Mouse (Mus musculus) MEL (cell line): ENCODE measurements around the gene Phlda2. TPM values are rescaled to one million over a fixed set of nuclear protein-coding genes. Genes with fewer than 3 reads are reported as not detected.

Experiments used
- DNase-seq: peaks from one replicate; pipeline ENCODE4 v3.0.0; 2011; ENCODE audit warnings: low read depth, low spot score
- H3K27ac ChIP-seq: 2 replicates; pipeline ENCODE4 v1.5.1; 2012; ENCODE audit warnings: low read depth, mild to moderate bottlenecking, control low read depth, low read length, moderate library complexity; ENCODE audit not compliant: control insufficient read depth
- H3K27me3 ChIP-seq, 2 experiments: fragments of 150-350 bp in 1 of 2; sonication (generic) in 1 of 2; 2 replicates each; pipeline ENCODE4 v1.6.1; 2012; ENCODE audit warnings: low read length in 2 of 2, mild to moderate bottlenecking in 2 of 2, improper control_type of control experiment in 1 of 2, moderate library complexity in 1 of 2; ENCODE audit not compliant: insufficient read depth in 2 of 2, control insufficient read depth in 1 of 2
- H3K36me3 ChIP-seq, 2 experiments: 2 replicates each; pipeline ENCODE4 v1.6.1; 2012 to 2014; ENCODE audit warnings: low read length in 2 of 2, improper control_type of control experiment in 1 of 2, inconsistent platforms in 1 of 2, mild to moderate bottlenecking in 1 of 2; ENCODE audit not compliant: insufficient read depth in 2 of 2, control insufficient read depth in 1 of 2
- H3K4me1 ChIP-seq, 2 experiments: fragments of 150-350 bp in 1 of 2; sonication (generic) in 1 of 2; 2 replicates each; pipeline ENCODE4 v1.6.1; 2012; ENCODE audit warnings: low read length in 2 of 2, improper control_type of control experiment in 1 of 2, mild to moderate bottlenecking in 1 of 2; ENCODE audit not compliant: insufficient read depth in 2 of 2, control insufficient read depth in 1 of 2
- H3K4me3 ChIP-seq, 2 experiments: fragments of 150-350 bp in 1 of 2; sonication (generic) in 1 of 2; 2 replicates each; pipeline ENCODE4 v1.5.1; 2012; ENCODE audit warnings: low read depth in 2 of 2, low read length in 2 of 2, mild to moderate bottlenecking in 2 of 2, moderate library complexity in 2 of 2, control low read depth in 1 of 2, improper control_type of control experiment in 1 of 2; ENCODE audit not compliant: control insufficient read depth in 1 of 2, insufficient read depth in 1 of 2
- H3K79me2 ChIP-seq: 2 replicates; pipeline ENCODE4 v1.6.1; 2012; ENCODE audit warnings: mild to moderate bottlenecking, low read length, moderate library complexity; ENCODE audit not compliant: control insufficient read depth, poor library complexity, insufficient read depth
- H3K9ac ChIP-seq: 2 replicates; pipeline ENCODE4 v1.6.1; 2012; ENCODE audit warnings: low read depth, mild to moderate bottlenecking, control low read depth, low read length, moderate library complexity; ENCODE audit not compliant: control insufficient read depth, poor library complexity, severe bottlenecking
- H3K9me3 ChIP-seq: fragments of 150-350 bp; sonication (generic); replicated peaks from 2 replicates; pipeline ENCODE4 v1.6.1; 2012; ENCODE audit warnings: mild to moderate bottlenecking, low read length, improper control_type of control experiment, moderate library complexity; ENCODE audit not compliant: insufficient read depth
- BHLHE40 ChIP-seq: IDR thresholded peaks from 2 replicates; pipeline ENCODE4 v1.6.1; 2012; ENCODE audit warnings: low read depth, mild to moderate bottlenecking, inconsistent platforms, low read length, improper control_type of control experiment, borderline replicate concordance
- CHD1 ChIP-seq: IDR thresholded peaks from 2 replicates; pipeline ENCODE4 v1.6.1; 2012; ENCODE audit warnings: low read depth, mild to moderate bottlenecking, inconsistent platforms, low read length, improper control_type of control experiment
- CTCF ChIP-seq, 3 experiments: IDR thresholded peaks in 2 of 3; conservative IDR thresholded peaks in 1 of 3; 2 replicates each; pipeline ENCODE4 v1.5.1; 2011 to 2012; ENCODE audit warnings: low read length in 3 of 3, low read depth in 2 of 3, mild to moderate bottlenecking in 2 of 3, improper control_type of control experiment in 1 of 3, inconsistent platforms in 1 of 3, mixed read lengths in 1 of 3, moderate library complexity in 1 of 3; ENCODE audit not compliant: control insufficient read depth in 1 of 3, insufficient read depth in 1 of 3, poor library complexity in 1 of 3, severe bottlenecking in 1 of 3
- ETS1 ChIP-seq: IDR thresholded peaks from 2 replicates; pipeline ENCODE4 v1.6.1; 2012; ENCODE audit warnings: low read depth, mild to moderate bottlenecking, inconsistent platforms, low read length, improper control_type of control experiment, moderate library complexity
- KAT2A ChIP-seq: conservative IDR thresholded peaks from 2 replicates; pipeline ENCODE4 v1.6.1; 2012; ENCODE audit warnings: low read depth, low read length, improper control_type of control experiment, inconsistent platforms
- MAFK ChIP-seq: IDR thresholded peaks from 2 replicates; pipeline ENCODE4 v1.6.1; 2011; ENCODE audit warnings: low read depth, mild to moderate bottlenecking, low read length, improper control_type of control experiment, borderline replicate concordance
- MAZ ChIP-seq: IDR thresholded peaks from 2 replicates; pipeline ENCODE4 v1.6.1; 2012; ENCODE audit warnings: low read depth, mild to moderate bottlenecking, inconsistent platforms, low read length, improper control_type of control experiment
- MEF2A ChIP-seq: IDR thresholded peaks from 2 replicates; pipeline ENCODE4 v1.6.1; 2014; ENCODE audit warnings: low read depth, mild to moderate bottlenecking, inconsistent platforms, low read length, improper control_type of control experiment; ENCODE audit not compliant: poor library complexity, insufficient replicate concordance, severe bottlenecking; ENCODE audit errors: extremely low read depth
- MXI1 ChIP-seq: IDR thresholded peaks from 2 replicates; pipeline ENCODE4 v1.6.1; 2011; ENCODE audit warnings: mild to moderate bottlenecking, low read depth, low read length, improper control_type of control experiment
- MYB ChIP-seq: IDR thresholded peaks from 2 replicates; pipeline ENCODE4 v1.6.1; 2011; ENCODE audit warnings: mild to moderate bottlenecking, low read depth, low read length, improper control_type of control experiment
- MYC ChIP-seq: IDR thresholded peaks from 2 replicates; pipeline ENCODE4 v1.6.1; 2011; ENCODE audit warnings: low read depth, mild to moderate bottlenecking, low read length, improper control_type of control experiment, moderate library complexity
- NRF1 ChIP-seq: IDR thresholded peaks from 2 replicates; pipeline ENCODE4 v1.6.1; 2014; ENCODE audit warnings: low read depth, mild to moderate bottlenecking, inconsistent platforms, low read length, improper control_type of control experiment, moderate library complexity; ENCODE audit not compliant: poor library complexity, insufficient read depth, severe bottlenecking
- POLR2AphosphoS2 ChIP-seq: IDR thresholded peaks from 2 replicates; pipeline ENCODE4 v1.6.1; 2011; ENCODE audit warnings: low read length, improper control_type of control experiment
- POLR2AphosphoS5 ChIP-seq: IDR thresholded peaks from 2 replicates; pipeline ENCODE4 v1.6.1; 2012; ENCODE audit warnings: low read depth, borderline replicate concordance, mild to moderate bottlenecking, inconsistent platforms, low read length, moderate library complexity, mixed read lengths
- RCOR1 ChIP-seq: IDR thresholded peaks from 2 replicates; pipeline ENCODE4 v1.6.1; 2012; ENCODE audit warnings: low read depth, mild to moderate bottlenecking, inconsistent platforms, low read length, improper control_type of control experiment
- SIN3A ChIP-seq: IDR thresholded peaks from 2 replicates; pipeline ENCODE4 v1.6.1; 2012; ENCODE audit warnings: low read length, improper control_type of control experiment, inconsistent platforms
- SMC3 ChIP-seq: IDR thresholded peaks from 2 replicates; pipeline ENCODE4 v1.6.1; 2011; ENCODE audit warnings: low read depth, low read length, improper control_type of control experiment
- TAL1 ChIP-seq: IDR thresholded peaks from 2 replicates; pipeline ENCODE4 v1.6.1; 2012; ENCODE audit warnings: mild to moderate bottlenecking, inconsistent platforms, low read length, moderate library complexity, mixed read lengths
- TBP ChIP-seq: IDR thresholded peaks from 2 replicates; pipeline ENCODE4 v1.8.0; 2011; ENCODE audit warnings: low read depth, low read length, improper control_type of control experiment
- USF1 ChIP-seq: IDR thresholded peaks from 2 replicates; pipeline ENCODE4 v1.6.1; 2014; ENCODE audit warnings: low read depth, mild to moderate bottlenecking, inconsistent platforms, low read length, improper control_type of control experiment, moderate library complexity
- ZC3H11A ChIP-seq: IDR thresholded peaks from 2 replicates; pipeline ENCODE4 v1.6.1; 2012; ENCODE audit warnings: low read depth, mild to moderate bottlenecking, inconsistent platforms, low read length, improper control_type of control experiment
- ZKSCAN1 ChIP-seq: IDR thresholded peaks from 2 replicates; pipeline ENCODE4 v1.6.1; 2012; ENCODE audit warnings: low read depth, mild to moderate bottlenecking, inconsistent platforms, low read length, improper control_type of control experiment, moderate library complexity
- ZMIZ1 ChIP-seq: IDR thresholded peaks from 2 replicates; pipeline ENCODE4 v1.6.1; 2012; ENCODE audit warnings: low read depth, mild to moderate bottlenecking, inconsistent platforms, low read length, improper control_type of control experiment, moderate library complexity
- polyA plus RNA-seq, 2 experiments: library from polyadenylated mRNA; stranded (reverse) in 1 of 2; unstranded in 1 of 2; fragments of >175 nt in 1 of 2; fragments of >200 nt in 1 of 2; gene quantifications; 2 replicates each; pipeline versions ENCODE4 v1.2.1 to v1.2.4; 2012; ENCODE audit warnings: low replicate concordance in 2 of 2, low read depth in 1 of 2; ENCODE audit not compliant: insufficient read length in 2 of 2, insufficient read depth in 1 of 2, missing spikeins in 1 of 2
- total RNA-seq: library from RNA; depleted of rRNA; stranded (reverse); fragments of 300-350 nt; gene quantifications from 2 replicates; pipeline ENCODE4 v1.2.3, GENCODE M21; 2012

Gene Phlda2
- total and polyA plus RNA-seq, 3 experiments = 152 to 253 TPM; not detected in 1

DNA sequence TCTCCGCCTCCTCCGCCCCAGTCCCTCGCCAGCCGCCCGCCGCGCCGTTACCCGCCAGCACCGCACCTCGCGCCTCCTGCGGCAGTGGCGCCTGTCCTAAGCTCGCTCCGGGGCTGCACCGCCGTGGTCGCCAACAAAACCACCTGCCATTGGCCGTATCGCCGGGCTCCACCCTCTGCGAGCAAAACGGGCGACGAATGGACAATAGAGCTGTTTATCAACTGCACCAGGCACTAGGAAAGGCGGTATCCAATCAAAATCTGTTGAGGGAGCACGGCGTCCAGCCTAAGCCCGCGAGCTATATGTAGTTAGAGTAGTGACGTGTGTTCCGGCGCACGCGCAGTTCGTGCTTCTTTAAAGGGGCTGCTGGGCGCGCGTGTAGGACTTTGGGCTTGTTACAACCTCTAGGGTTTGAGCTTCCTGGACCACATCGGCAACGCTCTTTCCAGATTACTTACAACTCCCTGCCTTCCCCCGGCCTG lies 46.1 kb upstream of the Phlda2 start, which contains the start of gene Nap1l4 (continued):
- no peak for TF ChIP-seq ZC3H11A
- peak; percentile 91 for TF ChIP-seq POLR2AphosphoS2

DNA sequence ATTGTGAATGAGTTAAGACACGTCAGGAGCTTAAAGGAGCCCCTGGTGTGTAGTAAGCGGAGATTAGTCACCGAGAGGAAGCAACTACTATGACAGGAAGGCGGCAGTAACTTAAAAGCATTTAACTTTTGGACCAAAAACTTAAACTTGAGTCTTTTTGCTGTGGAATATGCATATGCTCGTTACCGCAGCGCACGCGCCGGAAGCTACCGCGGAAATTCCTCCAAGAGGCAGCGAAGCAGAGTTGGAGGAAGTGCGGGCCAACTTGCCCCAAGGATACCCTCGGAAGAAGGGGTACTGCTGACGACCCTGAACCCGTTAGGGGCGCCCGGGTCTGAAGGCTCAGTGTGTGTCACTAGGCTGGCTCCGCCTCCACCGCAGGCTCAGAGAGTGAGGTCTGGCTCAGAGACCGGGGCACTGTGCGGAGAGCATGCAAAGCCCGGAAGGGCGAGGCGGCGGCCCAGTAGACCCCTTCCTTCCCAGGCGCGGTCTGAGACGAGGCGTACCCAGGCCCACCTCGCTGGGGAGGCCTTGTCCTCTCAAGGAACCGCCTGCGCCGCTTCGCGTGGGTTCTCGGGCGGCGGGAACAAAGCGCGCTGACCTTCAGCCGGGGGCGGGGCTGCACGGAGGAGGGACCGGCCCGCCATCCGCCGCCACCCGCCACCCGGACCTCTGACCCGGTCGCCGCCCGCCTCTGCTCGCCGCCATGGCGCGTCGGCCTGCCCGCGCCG lies 45.4 kb upstream of the Phlda2 start:
- Histone ChIP-seq H3K9me3 (no peaks in the 10 kb centered on the region), H3K4me1 (peaks cover 5 to 17% of the 10 kb centered on the region in 2 experiments; a peak in 3 of 4 replicates), H3K36me3 (peaks cover 0 to 41% of the 10 kb centered on the region in 2 experiments; a peak in 2 of 4 replicates), H3K79me2 (peaks cover 51% of the 10 kb centered on the region), H3K27me3 (no peaks in the 10 kb centered on the region), H3K9ac (peak overlapping the region; percentile 100), H3K27ac (peak overlapping the region; percentile 94), H3K4me3 (peak overlapping the region; percentile 55 to 100)
- peak; percentile 76 for DNase-seq
- no peak for TF ChIP-seq BHLHE40
- no peak for TF ChIP-seq MAZ
- no peak for TF ChIP-seq POLR2AphosphoS5
- no peak for TF ChIP-seq MEF2A
- TF ChIP-seq ZKSCAN1 = no peak
- TF ChIP-seq MYC = no peak
- no peak for TF ChIP-seq SMC3
- TF ChIP-seq MXI1 = peak; percentile 59
- no peak for TF ChIP-seq ETS1
- TF ChIP-seq CTCF (IDR thresholded peaks at IDR 0.05 in 2 of 3, conservative IDR thresholded peaks at IDR 0.05 in 1 of 3; ENCODE audit: control insufficient read depth in 1 of 3, insufficient read depth in 1 of 3, low read depth in 2 of 3, low read length in 3 of 3, poor library complexity in 1 of 3, severe bottlenecking in 1 of 3) = no peak
- no peak for TF ChIP-seq TAL1
- TF ChIP-seq TBP = 0 out of 2 replicates have a peak, but pooled peaks have one; percentile 28
- no peak for TF ChIP-seq SIN3A
- TF ChIP-seq KAT2A = no peak
- 0 out of 2 replicates have a peak, but pooled peaks have one; percentile 13 for TF ChIP-seq CHD1
- no peak for TF ChIP-seq RCOR1
- no peak for TF ChIP-seq MAFK
- no peak for TF ChIP-seq USF1
- TF ChIP-seq ZMIZ1 = no peak
- TF ChIP-seq MYB = no peak
- TF ChIP-seq NRF1 = peak; percentile 56; the same call in 1 of the 2 replicates
